Mouse (Mus musculus): ENCODE results near the gene Ntm.

DNA sequence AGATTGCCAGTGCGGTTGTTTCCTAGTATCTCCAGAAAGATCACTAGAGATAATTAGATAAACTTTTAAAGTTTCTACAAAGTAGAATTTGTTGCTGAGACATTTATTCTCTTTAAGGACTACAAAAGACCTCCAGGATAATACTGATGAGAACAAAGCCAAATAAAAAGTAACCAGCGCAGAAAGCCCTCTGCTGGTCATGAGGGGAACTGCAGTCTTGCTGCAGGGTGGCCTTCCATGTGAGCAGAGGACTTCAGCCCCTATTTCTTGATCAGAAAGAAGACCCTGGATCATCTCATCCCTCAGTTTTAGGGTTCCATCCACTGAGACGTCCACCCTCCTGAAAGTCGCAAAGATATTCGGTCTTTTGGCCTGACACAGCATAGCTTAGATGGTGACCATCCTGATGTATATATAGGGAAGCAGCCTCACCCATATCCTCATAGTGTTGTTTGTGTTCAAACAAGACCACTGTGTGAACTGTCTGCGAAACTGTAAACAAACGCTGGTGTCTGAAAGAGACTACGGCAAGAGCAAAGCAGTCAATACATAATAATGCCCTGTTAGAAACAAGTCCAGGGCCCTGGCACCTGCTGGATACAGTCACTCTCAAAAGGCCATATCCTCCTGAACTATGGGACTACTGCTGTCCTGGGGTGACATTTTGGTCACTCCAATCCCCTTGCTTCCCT is 553.6 kb downstream of the Ntm start:
- no peak for TF ChIP-seq POLR2A (IDR thresholded peaks at IDR 0.05; ENCODE audit: insufficient read depth, low read depth, low read length)
- TF ChIP-seq CTCF (IDR thresholded peaks at IDR 0.05): no peak; the same call in 1 of the 2 replicates

All from heart, adult 2 months (tissue).